Mouse (Mus musculus) right cerebral cortex, adult 18-20 months (tissue): ENCODE results near the gene Catsper2.

Source experiments
- DNase-seq: peaks from one replicate; pipeline ENCODE4 v3.0.0; 2022; ENCODE audit warnings: mixed read lengths

Gene Catsper2

DNA sequence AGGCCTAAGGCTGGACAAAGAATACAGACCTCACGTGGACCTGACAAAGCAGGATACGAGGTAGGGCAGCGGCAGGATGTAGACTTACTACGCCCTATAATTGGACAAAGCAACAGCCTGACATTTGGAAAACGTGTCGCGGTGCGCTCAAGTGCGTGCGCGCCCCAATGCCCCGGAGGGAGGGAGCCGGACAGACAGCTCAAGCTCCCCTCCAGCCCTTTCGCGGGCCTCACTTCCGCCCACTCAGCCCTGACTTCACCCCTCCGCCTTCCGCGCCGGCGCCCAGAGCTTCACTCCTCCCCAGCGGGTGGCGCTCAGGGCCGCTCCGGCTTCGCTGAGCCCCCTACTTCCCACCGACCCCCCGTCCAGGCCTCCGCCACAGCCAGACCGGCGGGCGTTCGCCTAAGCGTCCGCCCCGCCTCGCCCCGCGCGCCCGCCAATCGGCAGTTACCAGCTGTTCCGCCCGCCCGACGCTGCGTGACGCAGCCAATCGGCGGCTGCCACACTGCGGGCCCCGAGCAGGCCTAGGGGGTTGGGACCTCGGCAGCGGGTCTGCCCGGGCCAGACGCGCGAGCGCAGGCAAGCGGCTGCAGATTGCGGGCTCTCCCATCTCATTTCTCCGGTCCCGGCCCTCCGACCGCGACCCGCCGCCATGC is at the start of gene Catsper2, which contains the start of gene Pdia3:
TSS of gene Catsper2 (minus strand) at position 406 of the 656 bp plus-strand sequence.
TSS of gene Pdia3 (plus strand) at position 389 of the 656 bp plus-strand sequence.
- DNase-seq = peak; percentile 97

- DNase-seq = no peak
These were observed 46.5 kb upstream of the Catsper2 start for GRCm38 (mm10) chr2:121460071-121460470.

GRCm38 (mm10) chr2:121456692-121457642 is 43.4 kb upstream of the Catsper2 start, which contains the start of gene Serinc4:
Gene Serinc4 (minus strand): TSS chr2:121456781.
- DNase-seq = peak; percentile 86

GRCm38 (mm10) chr2:121455534-121455933 is 41.9 kb upstream of the Catsper2 start:
- no peak for DNase-seq

GRCm38 (mm10) chr2:121453917-121454316 is 40.3 kb upstream of the Catsper2 start:
- no peak for DNase-seq

GRCm38 (mm10) chr2:121452990-121453389 is 39.4 kb upstream of the Catsper2 start, which contains the start of gene Hypk:
Gene Hypk (plus strand): TSS chr2:121453290.
- no peak for DNase-seq

- DNase-seq = no peak
These were observed 38.8 kb upstream of the Catsper2 start for GRCm38 (mm10) chr2:121452361-121452760.

DNA sequence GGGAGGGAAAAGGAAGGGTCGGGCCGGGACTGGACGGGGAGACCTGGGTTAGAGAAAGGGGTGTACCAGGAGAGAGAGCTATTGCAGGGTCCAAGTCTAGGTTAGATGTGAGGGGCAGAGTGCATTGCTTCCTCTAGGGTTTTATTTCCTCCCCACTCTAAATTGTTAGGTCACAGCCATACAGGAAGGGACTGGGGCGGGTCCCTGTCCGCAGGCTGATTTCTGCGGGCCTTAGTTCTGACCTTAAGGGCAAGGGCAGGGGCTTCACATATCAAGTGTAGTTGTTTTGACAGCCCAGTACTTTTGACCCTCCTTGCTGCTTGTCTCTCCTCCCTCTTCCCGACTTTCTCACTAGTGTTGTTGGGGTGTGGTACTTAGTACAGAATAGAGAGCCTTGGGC is 36.5 kb upstream of the Catsper2 start:
- no peak for DNase-seq

GRCm38 (mm10) chr2:121449545-121450011 is 36.0 kb upstream of the Catsper2 start:
- peak; percentile 36 for DNase-seq

- peak; percentile 100 for DNase-seq
These were observed 35.3 kb upstream of the Catsper2 start, which contains the start of gene Serf2 for GRCm38 (mm10) chr2:121448739-121449535. Gene Serf2 (plus strand): TSS chr2:121449195.

- no peak for DNase-seq
These were observed 34.5 kb upstream of the Catsper2 start for GRCm38 (mm10) chr2:121448136-121448535.

DNA sequence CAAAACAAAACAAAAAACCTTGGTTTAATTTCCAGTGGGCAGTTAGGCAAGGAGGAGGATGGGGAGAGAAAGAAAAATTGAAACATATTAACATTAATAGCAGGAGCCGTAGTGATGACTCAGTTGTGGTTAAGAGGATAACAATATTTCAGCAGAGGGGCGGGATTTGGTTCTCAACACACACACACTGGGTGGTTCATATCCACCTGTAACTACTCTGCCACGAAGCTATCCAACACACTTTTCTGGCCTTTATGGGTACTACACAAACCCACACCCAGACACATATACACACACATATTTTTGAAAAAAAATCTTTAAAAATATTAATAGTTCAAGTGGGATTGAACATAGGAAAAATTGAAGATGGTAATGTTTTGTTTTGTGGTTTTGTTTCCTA is 33.4 kb upstream of the Catsper2 start:
- no peak for DNase-seq

- DNase-seq = no peak
These were observed 32.9 kb upstream of the Catsper2 start for GRCm38 (mm10) chr2:121446506-121446905.

GRCm38 (mm10) chr2:121445117-121445516 is 31.5 kb upstream of the Catsper2 start:
- DNase-seq = no peak

DNA sequence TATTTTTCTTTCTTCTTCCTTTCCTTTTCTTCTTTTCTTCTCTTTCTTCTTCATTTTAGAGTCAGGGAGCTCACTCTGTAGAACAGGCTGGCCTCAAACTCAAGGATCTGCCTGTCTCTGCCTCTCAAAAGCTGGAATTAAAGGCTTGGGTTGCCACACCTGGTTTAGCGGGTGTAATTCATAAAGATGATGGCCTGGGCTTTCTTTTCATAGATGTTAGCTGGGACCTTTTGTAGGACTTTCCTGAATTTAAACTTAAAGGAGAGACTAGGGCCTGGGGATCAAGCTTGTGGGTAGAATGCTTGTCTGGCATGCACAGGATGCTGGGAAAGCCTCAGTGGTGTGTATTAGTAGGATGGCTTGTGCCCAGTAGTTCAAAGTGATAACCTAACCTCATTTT is 30.6 kb upstream of the Catsper2 start, which contains the start of gene Ell3:
TSS of gene Ell3 (minus strand) at position 101 of the 400 bp plus-strand sequence.
- DNase-seq = no peak

- no peak for DNase-seq
These were observed 29.4 kb upstream of the Catsper2 start for GRCm38 (mm10) chr2:121443068-121443349.

DNA sequence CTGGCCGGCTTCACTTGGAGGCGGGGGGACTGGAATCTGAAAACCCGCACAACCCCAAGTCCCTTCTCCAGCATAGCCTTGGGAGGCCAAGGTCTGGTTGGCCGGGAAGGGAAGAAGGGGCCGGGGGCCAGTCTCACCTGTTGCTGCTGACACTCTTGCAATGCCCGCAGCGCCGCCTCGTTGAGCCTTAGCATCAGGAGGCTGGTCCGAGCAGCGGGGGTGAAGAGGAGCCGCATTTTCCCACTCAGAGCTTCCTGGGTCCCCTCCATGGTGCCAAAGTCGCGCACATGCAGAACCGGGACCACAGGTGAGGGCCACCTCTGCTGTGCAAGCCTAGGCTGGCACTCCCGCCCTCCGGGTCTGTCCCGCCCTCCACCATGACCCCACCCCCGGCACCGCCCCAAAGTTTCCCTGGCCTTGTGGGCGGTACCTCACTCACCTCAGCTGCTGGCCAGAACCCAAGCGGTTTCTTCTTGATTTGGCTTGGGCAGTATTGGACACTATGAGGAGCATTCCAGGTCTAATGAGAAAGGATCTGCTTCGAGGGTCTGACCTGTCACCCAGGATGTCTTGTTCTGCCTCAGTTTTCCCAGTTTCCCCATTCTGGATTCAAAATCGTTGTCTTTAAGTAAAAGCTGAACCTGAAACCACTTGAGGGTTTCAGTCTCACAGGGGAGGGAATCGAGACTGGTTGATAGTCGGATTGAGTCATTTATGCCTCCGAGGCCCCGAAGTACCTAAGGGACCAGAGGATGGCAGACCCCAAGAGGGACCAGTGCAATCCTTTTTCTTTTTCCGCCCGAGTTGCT is 28.9 kb upstream of the Catsper2 start:
- no peak for DNase-seq

DNA sequence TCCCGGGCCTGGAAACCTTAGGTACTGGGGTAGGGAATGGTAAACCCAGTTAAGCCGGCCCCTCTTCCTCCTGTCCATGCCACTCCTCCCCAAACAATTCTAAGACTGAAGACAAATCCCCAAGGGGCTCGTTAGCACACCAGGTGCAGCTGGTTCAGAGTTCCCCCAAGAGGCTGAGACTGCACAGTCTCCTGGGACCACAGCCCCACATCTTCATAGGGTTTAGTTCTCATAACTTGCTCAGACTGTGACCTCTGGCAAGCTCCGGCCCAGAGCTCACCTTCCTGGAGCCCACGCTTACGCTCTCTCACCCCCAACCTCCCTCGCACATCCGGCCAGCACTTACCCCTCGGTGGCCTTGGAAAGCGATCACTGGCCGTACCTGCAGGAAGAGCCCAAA is 28.2 kb upstream of the Catsper2 start:
- no peak for DNase-seq

- DNase-seq = no peak
These were observed 27.4 kb upstream of the Catsper2 start for GRCm38 (mm10) chr2:121440834-121441605.

DNA sequence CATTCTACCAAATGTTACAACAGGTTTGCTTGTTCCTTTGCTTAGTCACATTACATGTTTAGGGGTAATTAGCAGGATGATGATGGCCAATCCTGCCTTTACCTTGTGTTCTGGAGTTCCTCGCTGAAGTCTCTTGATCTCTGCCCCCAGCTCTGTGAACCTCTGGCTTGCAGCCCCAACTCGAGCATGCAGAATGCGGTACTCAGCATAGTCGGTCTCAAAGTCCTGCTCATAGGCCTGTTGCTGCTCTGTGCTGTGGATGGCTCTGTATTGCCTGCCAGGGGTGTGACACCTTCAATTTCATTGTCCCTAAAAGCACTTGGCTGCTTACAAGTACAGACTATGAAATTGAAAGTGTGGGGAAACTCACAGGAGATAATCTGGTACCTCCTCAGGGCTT is 26.2 kb upstream of the Catsper2 start:
- no peak for DNase-seq

GRCm38 (mm10) chr2:121434854-121435253 is 21.3 kb upstream of the Catsper2 start:
- DNase-seq = no peak
